11 mouse cellular contexts compared by ENCODE assay signal in genomic region chr2:125606220-125606845, GRCm38 (mm10). TPM values are rescaled to one million over a fixed set of nuclear protein-coding genes. Genes with fewer than 3 reads are reported as not detected.
DNase-seq lines count a peak whose midpoint lies in the region; TF ChIP-seq lines count a peak whose summit lies in the region.
"Had no signal": no experiment of that assay in that cellular context is flagged by ENCODE, and none has a peak within 500 bp of the region (broad histone marks: within the 10 kb centered on the region; RNA-seq: fewer than 3 reads in every experiment).

No protein-coding gene starts in this region.

- TF ChIP-seq CTCF in thymus, adult 2 months (IDR thresholded peaks at IDR 0.05; ENCODE audit: borderline replicate concordance, control insufficient read depth, extremely low read depth, insufficient read depth, low read length, poor library complexity) = no peak

- DNase-seq in kidney, postnatal 14 days = peak; percentile 18
- no peak for DNase-seq in kidney, postnatal 25 days
- DNase-seq in fibroblast of lung, adult 2 months (ENCODE audit: low read depth) = peak; percentile 56
- DNase-seq in heart, postnatal 36 days = peak; percentile 41 to 51
- DNase-seq in lung, postnatal 4 days = peak; percentile 66 to 87
- DNase-seq in spleen, postnatal 4 days (ENCODE audit: low spot score in 2 of 2) = no peak
- DNase-seq in thymus, adult 2 months = no peak
- DNase-seq: embryo, embryonic 11 days had no signal

- TF ChIP-seq POLR2A in thymus, adult 2 months (IDR thresholded peaks at IDR 0.05; ENCODE audit: control insufficient read depth, extremely low read depth, insufficient read depth, low read length, poor library complexity) = no peak

- H3K4me1 ChIP-seq in thymus, adult 2 months (replicated peaks; ENCODE audit: control insufficient read depth, insufficient read depth, low read length) = no peaks in the 10 kb centered on the region
- H3K4me1 ChIP-seq: heart, embryonic 13.5 days; liver, embryonic 15.5 days; neural tube, embryonic 12.5 days had no signal

- WGBS in thymus, adult 2 months = 91% methylated on average over 17 of the region's 17 CpGs

- H3K27me3 ChIP-seq in thymus, adult 2 months (ENCODE audit: control insufficient read depth, insufficient read depth, low read length) = no peaks in the 10 kb centered on the region
- H3K27me3 ChIP-seq: heart, embryonic 13.5 days; liver, embryonic 15.5 days; neural tube, embryonic 12.5 days had no signal

- no peak overlapping the region for H3K27ac ChIP-seq in thymus, adult 2 months (ENCODE audit: control insufficient read depth, insufficient read depth, low read length)
- H3K27ac ChIP-seq: heart, embryonic 13.5 days; liver, embryonic 15.5 days; neural tube, embryonic 12.5 days had no signal

- intact Hi-C loops in heart, postnatal 36 days (cut with DNase I) = no loop called here

- peaks cover 45% of the 10 kb centered on the region for H3K36me3 ChIP-seq in thymus, adult 2 months (ENCODE audit: control insufficient read depth, insufficient read depth, low read length)

- H3K4me3 ChIP-seq in thymus, adult 2 months (ENCODE audit: control insufficient read depth, insufficient read depth, low read length) = no peak overlapping the region
- H3K4me3 ChIP-seq: heart, embryonic 13.5 days; liver, embryonic 15.5 days; neural tube, embryonic 12.5 days had no signal

RNA-seq across cellular contexts. Expression of gene Cep152, which starts 18.6 kb away (rescaled TPM):
- 1 to 10 TPM; 1.4 TPM for total RNA-seq in heart, postnatal 36 days (2021)
- 4.7 and 4.8 TPM in 2 replicates for polyA plus RNA-seq in thymus, adult 2 months (2012; rRNA removed)

Comparison
In these comparisons a context has a peak if more than half of its experiments do, and no peak if none do; other contexts are left out.
1. DNase-seq: peak in kidney, postnatal 14 days (single experiment), fibroblast of lung, adult 2 months (single experiment), heart, postnatal 36 days (2 of 2) and lung, postnatal 4 days (2 of 2); none in kidney, postnatal 25 days (0 of 2), spleen, postnatal 4 days (0 of 2) and thymus, adult 2 months (single experiment).